Mouse (Mus musculus) hindbrain, embryonic 10.5 days (tissue): ENCODE results near the gene Cacnb1. TPM values are rescaled to one million over a fixed set of nuclear protein-coding genes. Genes with fewer than 3 reads are reported as not detected.
A peak's percentile ranks its signal among the peaks of the same experiment; 100 is the strongest.

Experiments
- DNase-seq: peaks from one replicate; pipeline ENCODE4 v3.0.0-alpha.2; 2017; ENCODE audit warnings: low spot score
- H3K27ac ChIP-seq: fragments of 300-500 bp; sonication (generic); 2 replicates; pipeline ENCODE4 v1.5.1; 2016; ENCODE audit warnings: mild to moderate bottlenecking, moderate library complexity
- H3K27me3 ChIP-seq: fragments of 300-500 bp; sonication (generic); 2 replicates; pipeline ENCODE4 v1.6.1; 2016; ENCODE audit warnings: mild to moderate bottlenecking; ENCODE audit not compliant: poor library complexity, insufficient read depth, severe bottlenecking
- H3K36me3 ChIP-seq: fragments of 300-500 bp; sonication (generic); 2 replicates; pipeline ENCODE4 v1.6.1; 2016; ENCODE audit warnings: mild to moderate bottlenecking, moderate library complexity
- H3K4me1 ChIP-seq: fragments of 300-500 bp; sonication (generic); replicated peaks from 2 replicates; pipeline ENCODE4 v1.6.1; 2016; ENCODE audit warnings: mild to moderate bottlenecking
- H3K4me3 ChIP-seq: fragments of 300-500 bp; sonication (generic); 2 replicates; pipeline ENCODE4 v1.5.1; 2016; ENCODE audit warnings: mild to moderate bottlenecking, moderate library complexity
- H3K9me3 ChIP-seq: fragments of 300-500 bp; sonication (generic); 2 replicates; pipeline ENCODE4 v1.6.1; 2016; ENCODE audit warnings: mild to moderate bottlenecking, moderate library complexity
- whole genome bisulfite sequencing: fragments of 180-500 bp; shearing (Covaris S2); methylation state at CpG from one replicate; pipeline ENCODE4 v1.1.7; 2016; 5-methylcytosine and 5-hydroxymethylcytosine counted together
- polyA plus RNA-seq: library from polyadenylated mRNA; unstranded; fragments of >200 nt; fragmentation: Nextera tagmentation; extraction: Ambion mirVana; gene quantifications from 2 replicates; pipeline ENCODE4 v1.2.1, GENCODE M21; 2016

Cacnb1 gene
- polyA plus RNA-seq, 1 experiment from 2014 or later: 22.9 TPM

DNA sequence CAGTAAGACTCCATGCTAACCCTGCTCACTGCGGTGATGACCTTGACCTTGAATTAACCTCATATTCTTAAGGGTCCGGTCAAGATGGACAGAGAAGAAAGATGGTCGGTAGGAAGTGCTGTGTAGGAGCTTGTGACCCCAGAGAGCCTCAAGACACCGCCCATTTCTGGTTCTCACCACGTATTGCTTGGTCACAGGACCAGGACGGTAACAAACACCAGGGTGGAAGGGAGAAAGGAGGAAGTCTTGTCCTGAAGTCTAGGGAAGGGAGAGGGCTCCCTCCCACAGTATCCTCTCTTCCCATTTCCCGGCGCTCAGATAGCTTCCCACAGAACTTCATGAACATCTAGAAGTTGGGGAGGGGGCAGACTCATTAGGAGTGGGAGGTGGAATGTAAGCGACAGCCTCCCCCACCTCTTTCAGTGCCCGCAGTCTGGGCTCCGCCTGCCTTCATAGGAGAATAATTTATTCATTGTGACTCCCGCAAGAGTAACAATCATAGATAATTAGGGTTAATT lies 28.8 kb upstream of the Cacnb1 start:
- Histone ChIP-seq H3K4me1 (peaks cover 43% of the 10 kb centered on the region), H3K36me3 (no peaks in the 10 kb centered on the region), H3K27me3 (peaks cover 85% of the 10 kb centered on the region), H3K9me3 (no peaks in the 10 kb centered on the region), H3K27ac (no peak overlapping the region), H3K4me3 (peak overlapping the region; percentile 55)
- 8% methylated on average over 12 of the region's 12 CpGs for WGBS
- no peak for DNase-seq

DNA sequence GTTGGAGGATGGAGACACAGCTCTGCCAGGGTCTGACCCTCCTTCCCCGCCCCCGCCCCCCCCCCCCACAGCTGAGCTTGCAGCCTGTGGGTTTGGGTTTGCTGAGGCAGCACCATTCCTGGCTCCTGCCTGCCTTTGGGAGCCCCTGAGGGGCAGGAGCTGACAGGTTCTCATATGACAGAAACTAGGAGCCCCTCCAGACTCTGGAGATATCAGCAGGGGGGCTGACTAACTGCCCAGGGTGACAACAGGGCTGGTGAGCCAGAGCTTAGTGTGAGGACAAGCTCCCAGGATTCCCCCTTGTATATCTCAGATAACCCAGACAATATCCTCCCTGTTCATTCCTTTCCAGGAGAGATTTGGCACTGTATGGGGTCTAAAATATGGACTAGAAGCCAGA lies 28.1 kb upstream of the Cacnb1 start:
- Histone ChIP-seq H3K27me3 (peaks cover 85% of the 10 kb centered on the region), H3K27ac (0 out of 2 replicates have a peak overlapping the region, but pooled peaks have one; percentile 18), H3K4me3 (no peak overlapping the region; the same call in 1 of the 2 replicates), H3K9me3 (no peaks in the 10 kb centered on the region), H3K4me1 (peaks cover 44% of the 10 kb centered on the region), H3K36me3 (no peaks in the 10 kb centered on the region)
- DNase-seq: no peak
- 26% methylated on average over 2 of the region's 2 CpGs for WGBS

DNA sequence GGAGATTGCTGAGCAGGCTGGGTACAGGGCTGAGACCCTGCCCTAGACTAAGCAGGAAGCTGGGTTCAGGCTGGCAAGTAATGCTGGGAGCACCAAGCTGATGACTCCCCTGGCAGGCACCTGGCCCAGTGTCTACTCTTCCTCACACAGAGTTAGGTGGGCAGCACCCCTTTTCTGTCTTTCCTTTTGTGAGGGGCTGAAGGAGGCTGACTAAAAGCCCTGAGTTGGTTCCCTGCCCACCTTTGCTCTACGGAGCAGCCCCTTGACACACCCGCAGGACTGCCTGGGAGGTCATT lies 27.6 kb upstream of the Cacnb1 start:
- H3K4me1 ChIP-seq: peaks cover 44% of the 10 kb centered on the region
- H3K36me3 ChIP-seq: no peaks in the 10 kb centered on the region
- DNase-seq: no peak
- H3K27me3 ChIP-seq: peaks cover 80% of the 10 kb centered on the region
- H3K9me3 ChIP-seq: no peaks in the 10 kb centered on the region
- H3K4me3 ChIP-seq: no peak overlapping the region; the same call in 1 of the 2 replicates
- 0 out of 2 replicates have a peak overlapping the region, but pooled peaks have one; percentile 18 for H3K27ac ChIP-seq
- 25% methylated on average over 2 of the region's 2 CpGs for WGBS

DNA sequence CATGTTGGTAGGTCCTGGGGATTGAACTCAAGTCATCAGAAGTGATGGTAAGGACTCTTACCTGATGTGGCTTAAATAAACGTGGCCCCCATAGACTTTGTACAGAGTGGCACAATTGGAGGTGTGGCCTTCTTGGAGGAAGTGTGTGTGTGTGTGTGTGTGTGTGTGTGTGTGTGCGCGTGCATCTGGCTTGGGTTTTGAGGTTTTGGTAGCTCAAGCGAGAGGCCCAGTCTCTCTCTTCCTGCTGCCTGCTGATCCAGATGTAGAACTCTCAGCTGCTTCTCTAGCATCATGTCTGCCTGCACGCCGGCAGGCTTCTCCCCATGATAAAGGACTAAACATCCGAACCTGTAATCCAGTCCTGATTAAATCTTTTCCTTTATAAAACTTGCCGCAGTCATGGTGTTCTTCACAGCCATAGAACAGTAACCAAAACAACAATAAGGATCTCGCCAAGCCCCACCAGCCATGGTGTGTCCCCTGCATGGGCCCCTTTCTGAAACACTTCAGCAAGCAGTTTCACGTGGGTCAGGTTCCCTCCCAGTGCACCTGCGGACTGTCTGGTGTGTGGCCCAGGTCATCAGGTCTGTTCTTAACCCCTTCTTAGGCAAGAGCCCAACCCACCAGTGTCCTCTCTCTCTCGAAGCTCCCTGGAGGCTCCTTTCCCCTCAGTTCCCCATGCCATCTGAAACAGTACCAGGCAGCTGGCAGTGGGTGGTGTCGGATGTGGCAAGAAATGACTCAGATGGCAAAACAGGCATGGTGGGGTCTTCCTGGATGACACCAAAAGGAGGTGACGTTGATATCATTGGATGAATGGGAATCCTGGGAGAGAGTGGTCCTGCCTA lies 27.1 kb upstream of the Cacnb1 start:
- WGBS: 75% methylated on average over 14 of the region's 14 CpGs
- Histone ChIP-seq H3K9me3 (no peaks in the 10 kb centered on the region), H3K4me3 (no peak overlapping the region), H3K4me1 (peaks cover 44% of the 10 kb centered on the region), H3K27ac (no peak overlapping the region), H3K36me3 (no peaks in the 10 kb centered on the region), H3K27me3 (peaks cover 74% of the 10 kb centered on the region)
- no peak for DNase-seq

DNA sequence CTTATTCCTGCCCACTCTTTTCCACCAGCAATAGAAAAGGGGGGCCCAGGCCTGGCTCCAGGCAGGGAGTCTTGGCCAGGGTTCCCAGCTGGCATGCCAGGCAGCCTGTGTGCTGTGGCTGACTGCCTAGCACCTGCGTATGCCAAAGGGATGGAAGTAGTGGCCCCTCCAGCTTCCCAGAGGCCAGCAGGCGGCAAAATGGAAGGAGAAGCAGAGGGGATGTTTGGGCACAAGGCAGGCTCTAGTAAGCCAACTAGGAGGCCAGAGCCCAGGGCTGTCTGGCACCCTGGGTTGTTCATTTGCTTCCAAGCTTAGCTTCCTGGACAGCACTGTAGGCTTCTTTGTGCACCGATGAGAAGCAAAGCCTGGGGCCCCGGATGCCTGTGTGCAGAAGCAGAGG lies 24.9 kb upstream of the Cacnb1 start:
- no peak for DNase-seq
- Histone ChIP-seq H3K4me1 (peaks cover 37% of the 10 kb centered on the region), H3K9me3 (no peaks in the 10 kb centered on the region), H3K4me3 (no peak overlapping the region), H3K36me3 (no peaks in the 10 kb centered on the region), H3K27ac (no peak overlapping the region), H3K27me3 (peaks cover 66% of the 10 kb centered on the region)
- 79% methylated on average over 4 of the region's 4 CpGs for WGBS

DNA sequence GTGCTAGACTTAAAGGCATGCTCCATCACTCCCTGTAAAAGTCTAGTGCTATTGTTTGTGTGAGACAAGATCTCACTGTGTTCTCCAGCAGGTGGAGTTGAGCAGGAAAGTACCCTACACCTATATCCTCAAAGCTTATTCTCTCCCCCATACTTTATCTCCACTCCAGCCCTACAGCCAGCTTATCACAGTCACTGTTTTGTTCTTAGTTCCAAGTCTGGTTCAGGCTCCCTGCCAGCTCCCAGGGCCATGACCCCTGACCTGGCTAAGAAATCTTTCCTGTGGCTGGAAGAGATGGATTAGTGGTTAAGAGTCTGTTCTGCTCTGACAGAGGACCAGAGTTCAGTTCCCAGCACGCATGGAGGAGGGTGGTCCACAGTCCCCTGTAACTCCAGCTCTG lies 23.6 kb upstream of the Cacnb1 start:
- 72% methylated on average over 1 of the region's 1 CpGs for WGBS

DNA sequence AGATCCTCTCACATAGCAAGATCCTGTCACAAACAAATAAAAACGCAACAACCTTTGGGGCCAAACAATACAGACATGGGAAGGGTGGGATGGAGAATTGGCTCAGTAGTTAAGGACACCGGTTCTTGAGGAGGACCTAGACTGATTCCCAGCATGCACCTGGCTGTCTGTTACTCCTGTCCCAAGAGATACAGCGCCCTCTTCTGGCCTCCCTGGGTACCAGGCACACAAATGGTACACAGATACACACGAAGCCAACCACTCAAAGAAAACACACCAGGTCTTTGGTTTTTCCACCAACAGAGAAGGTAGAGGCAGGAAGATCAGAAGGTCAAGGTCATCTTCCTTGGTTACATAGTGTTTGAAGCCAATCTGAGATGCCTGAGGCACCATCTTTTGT lies 22.8 kb upstream of the Cacnb1 start:
- Histone ChIP-seq H3K4me3 (no peak overlapping the region), H3K9me3 (no peaks in the 10 kb centered on the region), H3K36me3 (no peaks in the 10 kb centered on the region), H3K27ac (no peak overlapping the region), H3K27me3 (peaks cover 45% of the 10 kb centered on the region), H3K4me1 (peaks cover 22% of the 10 kb centered on the region)
- 69% methylated on average over 4 of the region's 4 CpGs for WGBS
- no peak for DNase-seq

More for the DNA sequence above, 23.6 kb upstream of the Cacnb1 start:
- Histone ChIP-seq H3K27me3 (peaks cover 53% of the 10 kb centered on the region), H3K4me3 (no peak overlapping the region), H3K4me1 (peaks cover 25% of the 10 kb centered on the region), H3K27ac (no peak overlapping the region), H3K36me3 (no peaks in the 10 kb centered on the region), H3K9me3 (no peaks in the 10 kb centered on the region)
- DNase-seq: no peak

DNA sequence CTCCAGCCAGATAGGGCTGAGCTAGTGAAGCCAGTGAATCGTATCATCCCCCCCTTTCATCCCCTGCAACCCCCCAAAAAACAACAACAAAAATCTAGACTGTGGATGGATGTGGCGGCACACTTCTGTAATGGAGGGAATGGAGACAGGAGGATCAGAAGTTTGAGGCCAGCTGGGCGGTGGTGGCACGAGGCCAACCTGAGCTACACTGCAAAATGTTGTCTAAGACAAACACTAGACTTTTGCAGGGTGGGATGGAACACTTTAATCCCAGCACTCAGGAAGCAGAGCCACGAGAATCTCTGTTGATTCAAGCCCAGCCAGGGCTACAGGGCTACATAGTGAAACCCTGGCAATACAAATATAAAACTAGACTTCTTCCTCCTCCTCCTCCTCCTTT lies 21.2 kb upstream of the Cacnb1 start:
- H3K4me1 ChIP-seq: peaks cover 13% of the 10 kb centered on the region; the same call in 1 of the 2 replicates
- no peak overlapping the region for H3K4me3 ChIP-seq
- 85% methylated on average over 5 of the region's 5 CpGs for WGBS
- H3K27me3 ChIP-seq: peaks cover 38% of the 10 kb centered on the region
- no peak overlapping the region for H3K27ac ChIP-seq
- DNase-seq: no peak
- H3K36me3 ChIP-seq: no peaks in the 10 kb centered on the region
- H3K9me3 ChIP-seq: no peaks in the 10 kb centered on the region

DNA sequence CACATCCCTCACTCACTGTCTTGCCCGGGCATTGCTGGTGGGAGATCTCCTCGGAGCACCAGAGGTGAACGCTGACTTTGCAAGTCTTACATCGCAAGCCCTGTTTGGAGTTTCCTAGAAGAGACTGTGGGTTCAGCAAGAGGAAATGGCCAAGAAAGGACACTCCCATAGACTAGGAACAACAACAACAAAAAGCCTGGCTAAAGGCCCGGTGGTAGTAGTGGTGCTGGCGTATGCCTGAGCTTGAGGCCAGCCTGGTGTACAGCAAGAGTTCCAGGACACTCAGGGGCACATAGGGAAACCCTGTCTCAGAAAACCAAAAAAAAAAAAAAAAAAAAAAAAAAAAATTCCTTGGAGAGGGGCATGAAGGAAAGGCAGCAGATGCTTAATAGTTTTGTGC lies 19.9 kb upstream of the Cacnb1 start:
- 93% methylated on average over 6 of the region's 6 CpGs for WGBS
- no peak overlapping the region for H3K4me3 ChIP-seq
- H3K9me3 ChIP-seq: no peaks in the 10 kb centered on the region
- H3K4me1 ChIP-seq: peaks cover 18% of the 10 kb centered on the region; the same call in 1 of the 2 replicates
- DNase-seq: no peak
- peaks cover 33% of the 10 kb centered on the region for H3K27me3 ChIP-seq
- H3K36me3 ChIP-seq: no peaks in the 10 kb centered on the region
- no peak overlapping the region for H3K27ac ChIP-seq

DNA sequence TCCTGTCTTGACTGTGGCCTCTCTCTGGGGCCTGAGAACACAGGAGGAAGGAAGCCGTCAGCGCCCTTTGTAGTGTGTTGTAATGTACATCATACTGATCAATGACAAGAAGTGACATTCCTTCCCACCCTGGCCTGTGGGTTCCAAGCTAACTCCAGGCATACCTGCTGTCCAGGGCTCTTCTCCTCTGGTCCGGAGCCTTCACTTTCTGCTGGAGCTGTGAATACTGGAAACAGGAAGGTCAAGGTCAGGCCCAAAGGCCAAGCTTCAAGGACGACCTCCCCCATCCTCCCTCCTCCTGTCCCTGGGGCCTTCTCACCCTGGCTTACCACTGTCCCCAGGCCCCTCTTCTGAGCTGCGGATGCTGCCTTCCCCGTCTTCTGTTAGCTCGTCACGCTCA lies 18.1 kb upstream of the Cacnb1 start:
- Histone ChIP-seq H3K4me1 (peaks cover 29% of the 10 kb centered on the region), H3K27ac (no peak overlapping the region), H3K9me3 (no peaks in the 10 kb centered on the region), H3K36me3 (no peaks in the 10 kb centered on the region), H3K4me3 (no peak overlapping the region), H3K27me3 (peaks cover 46% of the 10 kb centered on the region)
- WGBS: 68% methylated on average over 8 of the region's 8 CpGs
- no peak for DNase-seq

DNA sequence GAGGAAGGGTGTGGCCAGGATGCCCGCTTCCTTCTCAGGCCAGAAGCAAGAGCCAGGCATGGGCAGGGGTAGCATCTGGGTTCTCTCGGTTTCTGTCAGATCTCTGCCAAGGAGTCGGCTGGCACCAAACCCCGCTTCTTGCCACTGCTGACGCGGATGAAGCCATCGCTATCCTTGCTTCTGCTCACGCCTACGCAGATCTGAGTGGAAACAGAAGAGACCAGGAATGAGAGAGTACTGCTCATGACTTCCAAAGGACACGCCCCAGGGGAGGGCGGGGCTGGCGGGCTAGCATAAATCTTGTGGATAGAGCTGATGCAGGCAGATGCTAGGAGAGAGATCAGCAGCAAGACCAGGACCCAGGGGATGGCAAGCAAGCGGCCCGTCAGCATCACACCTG lies 15.0 kb upstream of the Cacnb1 start:
- Histone ChIP-seq H3K27me3 (peaks cover 48% of the 10 kb centered on the region), H3K4me3 (no peak overlapping the region), H3K36me3 (no peaks in the 10 kb centered on the region), H3K27ac (no peak overlapping the region), H3K4me1 (peaks cover 41% of the 10 kb centered on the region), H3K9me3 (no peaks in the 10 kb centered on the region)
- 61% methylated on average over 14 of the region's 14 CpGs for WGBS
- no peak for DNase-seq

DNA sequence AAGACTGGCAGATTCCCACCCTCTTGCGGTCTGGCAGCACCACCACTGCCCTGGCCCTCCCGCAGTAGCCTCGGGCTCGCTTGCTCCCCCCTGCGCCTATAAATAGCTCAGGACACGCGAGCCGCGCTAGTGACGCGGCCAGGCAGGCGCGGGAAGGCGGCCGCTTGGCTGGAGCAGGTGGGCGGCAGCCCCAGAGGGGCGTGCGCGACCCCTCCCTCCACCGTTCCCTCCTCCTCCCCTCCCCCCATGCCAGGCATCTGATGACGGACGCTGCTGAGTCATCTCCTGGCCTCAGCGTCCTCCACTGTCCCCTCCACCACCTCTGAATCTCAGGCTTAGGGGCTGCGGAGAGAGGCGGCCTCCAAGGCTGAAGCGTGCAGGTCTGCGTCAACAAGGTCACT lies 13.1 kb upstream of the Cacnb1 start:
- Histone ChIP-seq H3K36me3 (peaks cover 4% of the 10 kb centered on the region), H3K9me3 (no peaks in the 10 kb centered on the region), H3K4me3 (peak overlapping the region; percentile 54), H3K4me1 (peaks cover 37% of the 10 kb centered on the region), H3K27ac (peak overlapping the region; percentile 74), H3K27me3 (peaks cover 48% of the 10 kb centered on the region)
- 1% methylated on average over 27 of the region's 27 CpGs for WGBS
- peak; percentile 65 for DNase-seq

DNA sequence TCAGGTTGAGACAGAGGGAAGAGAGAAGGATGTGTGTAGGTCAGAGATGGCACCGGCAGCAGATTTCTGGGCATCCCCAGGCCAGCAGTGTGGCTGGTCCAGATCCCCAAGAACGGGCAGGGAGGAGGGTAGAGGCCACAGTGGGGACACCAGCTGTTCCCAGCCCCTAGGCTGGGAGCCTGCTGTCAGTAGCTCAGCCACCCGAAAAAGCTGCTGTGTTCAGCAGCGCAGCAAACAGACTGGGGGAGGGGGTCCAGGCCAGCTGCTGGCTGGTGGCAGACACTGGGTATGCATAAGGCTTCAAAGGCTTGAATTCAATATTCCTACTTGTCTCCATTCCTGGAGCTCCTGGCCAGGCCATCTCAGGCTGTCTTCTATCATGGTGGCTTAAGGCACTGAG lies 12.0 kb upstream of the Cacnb1 start:
- peak overlapping the region; percentile 74; the same call in 1 of the 2 replicates for H3K27ac ChIP-seq
- no peaks in the 10 kb centered on the region for H3K9me3 ChIP-seq
- peaks cover 46% of the 10 kb centered on the region for H3K27me3 ChIP-seq
- H3K36me3 ChIP-seq: peaks cover 16% of the 10 kb centered on the region
- peaks cover 35% of the 10 kb centered on the region for H3K4me1 ChIP-seq
- DNase-seq: peak; percentile 46
- peak overlapping the region; percentile 16; the same call in 1 of the 2 replicates for H3K4me3 ChIP-seq
- WGBS: 18% methylated on average over 4 of the region's 4 CpGs
